Mouse (Mus musculus) intestine, postnatal 0 days (tissue): Measurements from ENCODE around the gene Hist1h2be. TPM values are rescaled to one million over a fixed set of nuclear protein-coding genes. Genes with fewer than 3 reads are reported as not detected.
A peak's percentile ranks its signal among the peaks of the same experiment; 100 is the strongest.
"Not testable (repeated sequence)": the region's sequence is repeated elsewhere in the genome, so short reads cannot be mapped to it uniquely, and the experiment has no call there.

Source experiments
- ATAC-seq: fragments of 200-750 bp; cut with Nextera tagmentation; 2 replicates; pipeline ENCODE4 v1.8.0; 2017; ENCODE audit warnings: mild to moderate bottlenecking, moderate TSS enrichment, moderate library complexity
- H3K27ac ChIP-seq: fragments of 300-500 bp; sonication (generic); 2 replicates; pipeline ENCODE4 v1.5.1; 2014; ENCODE audit warnings: mild to moderate bottlenecking, low read depth, low read length, moderate library complexity
- H3K27me3 ChIP-seq: fragments of 300-500 bp; sonication (generic); replicated peaks from 2 replicates; pipeline ENCODE4 v1.6.1; 2014; ENCODE audit warnings: low read length, mixed read lengths; ENCODE audit not compliant: control insufficient read depth, insufficient read depth
- H3K36me3 ChIP-seq: fragments of 300-500 bp; sonication (generic); 2 replicates; pipeline ENCODE4 v1.6.1; 2014; ENCODE audit warnings: mild to moderate bottlenecking, moderate library complexity; ENCODE audit not compliant: control insufficient read depth, insufficient read depth
- H3K4me1 ChIP-seq: fragments of 300-500 bp; sonication (generic); replicated peaks from 2 replicates; pipeline ENCODE4 v1.6.1; 2014; ENCODE audit warnings: antibody characterized with exemption, low read length, mixed read lengths; ENCODE audit not compliant: control insufficient read depth, insufficient read depth
- H3K4me2 ChIP-seq: fragments of 300-500 bp; sonication (generic); replicated peaks from 2 replicates; pipeline ENCODE4 v1.6.1; 2014; ENCODE audit warnings: low read depth, mild to moderate bottlenecking, moderate library complexity
- H3K4me3 ChIP-seq: fragments of 300-500 bp; sonication (generic); 2 replicates; pipeline ENCODE4 v1.5.1; 2014; ENCODE audit warnings: low read depth, low read length
- H3K9ac ChIP-seq: fragments of 300-500 bp; sonication (generic); 2 replicates; pipeline ENCODE4 v1.6.1; 2014; ENCODE audit warnings: mild to moderate bottlenecking, low read depth, low read length
- H3K9me3 ChIP-seq: fragments of 300-500 bp; sonication (generic); 2 replicates; pipeline ENCODE4 v1.6.1; 2016; ENCODE audit warnings: mixed run types; ENCODE audit not compliant: control insufficient read depth
- CTCF ChIP-seq: sonication (generic); IDR thresholded peaks from 2 replicates; pipeline ENCODE4 v1.5.1; 2016; ENCODE audit warnings: low read depth, mild to moderate bottlenecking, control low read depth, antibody characterized with exemption, moderate library complexity
- WGBS: fragments of 180-500 bp; shearing (Covaris S2); extraction: QIAGEN DNeasy Blood & Tissue Kit; methylation state at CpG from one replicate; pipeline ENCODE4 v1.1.7; 2014; 5-methylcytosine and 5-hydroxymethylcytosine counted together
- polyA plus RNA-seq: library from polyadenylated mRNA; unstranded; fragments of >200 nt; fragmentation: Nextera tagmentation; extraction: Ambion mirVana; gene quantifications from 2 replicates; pipeline ENCODE4 v1.2.1, GENCODE M21; 2015

Gene Hist1h2be
- polyA plus RNA-seq, 1 experiment from 2014 or later, result 0.46 TPM

- H3K27ac ChIP-seq, result peak overlapping the region; percentile 85
- no peaks in the 10 kb centered on the region for H3K27me3 ChIP-seq
- no peaks in the 10 kb centered on the region for H3K9me3 ChIP-seq
- peak; percentile 74 for TF ChIP-seq CTCF
- peak overlapping the region; percentile 31 for H3K4me3 ChIP-seq
- 1% methylated on average over 18 of the region's 18 CpGs for WGBS
- no peaks in the 10 kb centered on the region for H3K36me3 ChIP-seq
- H3K9ac ChIP-seq, result peak overlapping the region; percentile 24; the same call in 1 of the 2 replicates
- H3K4me2 ChIP-seq, result peak overlapping the region; percentile 61
- peak; percentile 34 for ATAC-seq
- H3K4me1 ChIP-seq, result no peaks in the 10 kb centered on the region
Measured at GRCm38 (mm10) chr13:23562699-23563462, 58.0 kb downstream of the Hist1h2be start.

- H3K36me3 ChIP-seq, result not testable (repeated sequence)
- peak; percentile 95 for ATAC-seq
- under 1% methylated on average over 41 of the region's 67 CpGs for WGBS
Measured at GRCm38 (mm10) chr13:23561883-23562659, 58.9 kb downstream of the Hist1h2be start, which contains the start of gene Hist1h3e. Gene Hist1h3e, minus strand, starts transcription at chr13:23562369.

GRCm38 (mm10) chr13:23561531-23561882 lies 59.4 kb downstream of the Hist1h2be start:
- H3K9me3 ChIP-seq, H3K4me1 ChIP-seq, ATAC-seq, H3K27ac ChIP-seq, H3K36me3 ChIP-seq, H3K27me3 ChIP-seq, H3K9ac ChIP-seq: not testable (repeated sequence)
- 0% methylated on average over 2 of the region's 5 CpGs for WGBS
- Histone ChIP-seq H3K4me2 (peak overlapping the region; percentile 61), H3K4me3 (peak overlapping the region; percentile 31; the same call in 1 of the 2 replicates)

More at GRCm38 (mm10) chr13:23561883-23562659, 58.9 kb downstream of the Hist1h2be start, which contains the start of gene Hist1h3e:
- not testable (repeated sequence) for H3K27me3 ChIP-seq, H3K4me1 ChIP-seq, H3K9me3 ChIP-seq
- H3K9ac ChIP-seq, result peak within 1 kb of the TSS; percentile 37; the same call in 1 of the 2 replicates
- H3K27ac ChIP-seq, result peak within 1 kb of the TSS; percentile 85
- peak within 1 kb of the TSS; percentile 31 for H3K4me3 ChIP-seq
- H3K4me2 ChIP-seq, result peak within 1 kb of the TSS; percentile 61

GRCm38 (mm10) chr13:23560699-23561098 lies 60.2 kb downstream of the Hist1h2be start:
- H3K9ac ChIP-seq, H3K27me3 ChIP-seq, H3K36me3 ChIP-seq, H3K4me3 ChIP-seq, H3K27ac ChIP-seq, H3K9me3 ChIP-seq, H3K4me1 ChIP-seq, ATAC-seq, H3K4me2 ChIP-seq: not testable (repeated sequence)
- 10% methylated on average over 2 of the region's 2 CpGs for WGBS

GRCm38 (mm10) chr13:23556906-23557305 lies 64.0 kb downstream of the Hist1h2be start:
- TF ChIP-seq CTCF, result no peak
- 67% methylated on average over 3 of the region's 3 CpGs for WGBS
- no peak overlapping the region for H3K27ac ChIP-seq
- H3K4me1 ChIP-seq, result no peaks in the 10 kb centered on the region
- H3K4me2 ChIP-seq, result peak overlapping the region; percentile 78; the same call in 1 of the 2 replicates
- H3K27me3 ChIP-seq, result no peaks in the 10 kb centered on the region
- H3K36me3 ChIP-seq, result no peaks in the 10 kb centered on the region
- no peak for ATAC-seq
- H3K9ac ChIP-seq, result no peak overlapping the region
- H3K9me3 ChIP-seq, result no peaks in the 10 kb centered on the region
- H3K4me3 ChIP-seq, result no peak overlapping the region

GRCm38 (mm10) chr13:23555839-23556416 lies 65.0 kb downstream of the Hist1h2be start:
- no peaks in the 10 kb centered on the region for H3K9me3 ChIP-seq
- H3K27ac ChIP-seq, result peak overlapping the region; percentile 85
- peak overlapping the region; percentile 46 for H3K4me3 ChIP-seq
- no peaks in the 10 kb centered on the region for H3K36me3 ChIP-seq
- no peaks in the 10 kb centered on the region for H3K4me1 ChIP-seq
- no peak for TF ChIP-seq CTCF
- peak overlapping the region; percentile 78 for H3K4me2 ChIP-seq
- H3K9ac ChIP-seq, result peak overlapping the region; percentile 70
- peak; percentile 61 for ATAC-seq
- H3K27me3 ChIP-seq, result no peaks in the 10 kb centered on the region
- WGBS, result under 1% methylated on average over 18 of the region's 18 CpGs
